Mouse (Mus musculus) kidney, postnatal 0 days (tissue): ENCODE data around the gene Tmem89. TPM values are rescaled to one million over a fixed set of nuclear protein-coding genes. Genes with fewer than 3 reads are reported as not detected.

ENCODE experiments used
- ATAC-seq: fragments of 200-750 bp; cut with Nextera tagmentation; replicated peaks from 2 replicates; pipeline ENCODE4 v1.8.0; 2017; ENCODE audit warnings: low read depth, moderate number of reproducible peaks, moderate TSS enrichment, moderate library complexity; ENCODE audit not compliant: low FRiP score
- DNase-seq: peaks from one replicate; pipeline ENCODE4 v3.0.0-alpha.2; 2016; ENCODE audit warnings: low spot score
- H3K27ac ChIP-seq: fragments of 300-500 bp; sonication (generic); 2 replicates; pipeline ENCODE4 v1.5.1; 2014; ENCODE audit warnings: mild to moderate bottlenecking
- H3K27me3 ChIP-seq: fragments of 300-500 bp; sonication (generic); 2 replicates; pipeline ENCODE4 v1.6.1; 2014; ENCODE audit warnings: low read length, mixed read lengths; ENCODE audit not compliant: insufficient read depth
- H3K36me3 ChIP-seq: fragments of 300-500 bp; sonication (generic); 2 replicates; pipeline ENCODE4 v1.6.1; 2014; ENCODE audit warnings: low read length, mixed read lengths; ENCODE audit not compliant: insufficient read depth
- H3K4me1 ChIP-seq: fragments of 300-500 bp; sonication (generic); replicated peaks from 2 replicates; pipeline ENCODE4 v1.6.1; 2014; ENCODE audit warnings: antibody characterized with exemption, low read length, mixed read lengths; ENCODE audit not compliant: insufficient read depth
- H3K4me2 ChIP-seq: fragments of 300-500 bp; sonication (generic); 2 replicates; pipeline ENCODE4 v1.6.1; 2014; ENCODE audit warnings: mild to moderate bottlenecking, low read length, moderate library complexity, mixed read lengths
- H3K4me3 ChIP-seq: fragments of 300-500 bp; sonication (generic); replicated peaks from 2 replicates; pipeline ENCODE4 v1.5.1; 2014; ENCODE audit warnings: low read depth, low read length
- H3K9ac ChIP-seq: fragments of 300-500 bp; sonication (generic); 2 replicates; pipeline ENCODE4 v1.6.1; 2014; ENCODE audit warnings: low read depth, low read length
- H3K9me3 ChIP-seq: fragments of 300-500 bp; sonication (generic); replicated peaks from 2 replicates; pipeline ENCODE4 v1.6.1; 2016; ENCODE audit warnings: low read length, inconsistent platforms, mixed read lengths
- CTCF ChIP-seq: IDR thresholded peaks from 2 replicates; pipeline ENCODE4 v1.5.1; 2016; ENCODE audit warnings: antibody characterized with exemption, low read depth, mild to moderate bottlenecking, moderate library complexity
- WGBS: fragments of 180-500 bp; shearing (Covaris S2); extraction: QIAGEN DNeasy Blood & Tissue Kit; methylation state at CpG from one replicate; pipeline ENCODE4 v1.1.7; 2014; 5-methylcytosine and 5-hydroxymethylcytosine counted together
- polyA plus RNA-seq: library from polyadenylated mRNA; unstranded; fragments of >200 nt; fragmentation: Nextera tagmentation; extraction: Ambion mirVana; gene quantifications from 2 replicates; pipeline ENCODE4 v1.2.1, GENCODE M21; 2015

The Tmem89 gene
- polyA plus RNA-seq, 1 experiment from 2014 or later = not detected

DNA sequence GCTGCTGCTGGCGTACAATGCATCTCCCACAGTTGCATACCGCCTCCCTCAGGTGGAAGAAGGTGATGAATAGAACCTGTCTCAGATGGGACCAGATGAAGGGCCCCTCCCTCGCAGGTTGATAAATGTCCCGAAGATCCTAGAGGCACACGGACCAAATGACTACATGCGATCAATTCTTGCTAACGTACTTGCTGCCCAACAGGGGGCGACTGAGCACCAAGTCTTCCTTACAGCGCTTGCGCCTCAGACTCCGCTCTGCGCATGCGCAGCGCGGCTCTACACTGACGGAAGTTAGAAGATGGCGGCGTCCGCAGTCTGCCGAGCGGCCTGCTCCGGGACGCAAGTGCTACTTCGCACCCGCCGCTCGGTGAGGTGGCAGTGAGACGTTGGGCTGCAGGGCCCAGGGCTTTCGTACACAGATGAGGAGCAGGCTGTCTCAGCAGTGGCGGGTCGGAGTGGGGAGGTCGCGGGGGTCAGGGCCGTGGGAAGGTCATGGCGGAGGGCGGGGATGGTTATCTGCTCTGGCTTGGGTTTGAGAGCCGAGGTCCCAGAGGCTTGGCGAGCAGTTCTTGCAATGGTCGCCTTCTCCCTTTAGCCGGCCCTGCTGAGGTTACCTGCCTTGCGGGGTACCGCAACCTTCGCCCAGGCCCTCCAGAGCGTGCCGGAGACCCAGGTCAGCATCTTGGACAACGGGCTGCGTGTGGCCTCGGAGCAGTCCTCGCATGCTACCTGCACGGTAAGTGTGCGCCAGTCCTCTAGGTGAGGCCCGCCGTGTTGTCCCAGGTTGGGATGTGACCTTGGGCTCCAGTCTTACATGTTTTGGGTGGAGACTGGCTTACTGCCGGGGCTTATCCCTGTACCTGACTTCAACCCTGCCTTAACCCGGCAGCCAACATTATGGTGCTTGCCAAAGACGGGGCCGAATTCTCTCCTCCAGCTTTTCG lies 22.3 kb downstream of the Tmem89 start, which contains the start of gene Uqcrc1:
Uqcrc1 (plus strand) TSS at position 216 of the 947 bp plus-strand sequence.
- Histone ChIP-seq H3K9me3 (no peaks in the 10 kb centered on the region), H3K27ac (peak within 1 kb of the TSS; percentile 79), H3K4me1 (no peaks in the 10 kb centered on the region), H3K27me3 (no peaks in the 10 kb centered on the region), H3K36me3 (peaks cover 25% of the 10 kb centered on the region), H3K9ac (peak within 1 kb of the TSS; percentile 85), H3K4me2 (peak within 1 kb of the TSS; percentile 70), H3K4me3 (peak within 1 kb of the TSS; percentile 88)
- DNase-seq = peak; percentile 98
- ATAC-seq = peak; percentile 95
- peak; percentile 93 for TF ChIP-seq CTCF
- under 1% methylated on average over 52 of the region's 58 CpGs for WGBS

DNA sequence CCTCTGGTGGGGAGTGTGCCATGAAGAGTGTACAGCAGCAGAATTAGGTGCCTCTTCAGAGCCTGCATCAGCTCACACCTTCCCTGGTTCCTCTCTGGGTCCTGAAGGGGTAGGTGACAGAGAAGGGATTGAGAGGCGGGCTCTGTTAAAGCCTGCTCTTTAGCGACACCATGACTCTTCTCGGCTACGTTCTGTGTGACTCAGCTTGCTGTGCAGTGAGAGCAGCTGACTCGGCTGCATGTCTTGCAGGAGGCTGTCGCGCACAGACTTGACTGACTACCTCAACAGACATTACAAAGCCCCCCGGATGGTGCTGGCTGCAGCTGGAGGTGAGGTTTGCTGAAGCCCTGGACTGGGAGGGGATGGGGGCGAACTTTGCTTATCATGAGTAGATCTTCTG lies 30.7 kb downstream of the Tmem89 start:
- TF ChIP-seq CTCF = no peak
- Histone ChIP-seq H3K36me3 (peaks cover 65% of the 10 kb centered on the region), H3K9me3 (no peaks in the 10 kb centered on the region), H3K27me3 (no peaks in the 10 kb centered on the region), H3K4me1 (peaks cover 7% of the 10 kb centered on the region), H3K4me2 (no peak overlapping the region), H3K27ac (no peak overlapping the region), H3K9ac (no peak overlapping the region), H3K4me3 (no peak overlapping the region)
- DNase-seq (no peak), ATAC-seq (no peak)
- WGBS = 81% methylated on average over 9 of the region's 9 CpGs

DNA sequence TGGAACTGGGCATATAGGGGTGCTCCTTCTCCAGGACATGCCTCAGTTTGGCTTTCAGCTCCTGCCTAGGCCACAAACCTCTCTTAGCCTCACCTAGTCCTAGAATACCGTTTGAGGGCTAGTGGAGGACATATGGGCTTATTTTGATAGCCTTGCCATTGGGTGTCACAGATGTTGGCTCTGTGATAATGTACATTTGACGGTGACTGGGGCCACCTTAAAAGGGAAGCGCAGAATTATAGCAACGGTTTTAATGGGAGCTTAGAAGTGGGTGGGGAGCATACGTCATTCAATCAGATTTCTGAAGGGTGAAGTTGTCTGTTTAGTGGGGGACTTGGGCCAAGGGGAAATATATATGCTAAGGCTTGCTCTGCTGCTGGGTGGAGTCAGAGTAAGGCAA lies 31.2 kb downstream of the Tmem89 start:
- H3K4me3 ChIP-seq = no peak overlapping the region
- H3K4me1 ChIP-seq = peaks cover 7% of the 10 kb centered on the region
- H3K4me2 ChIP-seq = no peak overlapping the region
- no peak overlapping the region for H3K27ac ChIP-seq
- H3K9ac ChIP-seq = no peak overlapping the region
- ATAC-seq = no peak
- no peak for DNase-seq
- no peak for TF ChIP-seq CTCF
- no peaks in the 10 kb centered on the region for H3K9me3 ChIP-seq
- 80% methylated on average over 5 of the region's 5 CpGs for WGBS
- no peaks in the 10 kb centered on the region for H3K27me3 ChIP-seq
- peaks cover 65% of the 10 kb centered on the region for H3K36me3 ChIP-seq

DNA sequence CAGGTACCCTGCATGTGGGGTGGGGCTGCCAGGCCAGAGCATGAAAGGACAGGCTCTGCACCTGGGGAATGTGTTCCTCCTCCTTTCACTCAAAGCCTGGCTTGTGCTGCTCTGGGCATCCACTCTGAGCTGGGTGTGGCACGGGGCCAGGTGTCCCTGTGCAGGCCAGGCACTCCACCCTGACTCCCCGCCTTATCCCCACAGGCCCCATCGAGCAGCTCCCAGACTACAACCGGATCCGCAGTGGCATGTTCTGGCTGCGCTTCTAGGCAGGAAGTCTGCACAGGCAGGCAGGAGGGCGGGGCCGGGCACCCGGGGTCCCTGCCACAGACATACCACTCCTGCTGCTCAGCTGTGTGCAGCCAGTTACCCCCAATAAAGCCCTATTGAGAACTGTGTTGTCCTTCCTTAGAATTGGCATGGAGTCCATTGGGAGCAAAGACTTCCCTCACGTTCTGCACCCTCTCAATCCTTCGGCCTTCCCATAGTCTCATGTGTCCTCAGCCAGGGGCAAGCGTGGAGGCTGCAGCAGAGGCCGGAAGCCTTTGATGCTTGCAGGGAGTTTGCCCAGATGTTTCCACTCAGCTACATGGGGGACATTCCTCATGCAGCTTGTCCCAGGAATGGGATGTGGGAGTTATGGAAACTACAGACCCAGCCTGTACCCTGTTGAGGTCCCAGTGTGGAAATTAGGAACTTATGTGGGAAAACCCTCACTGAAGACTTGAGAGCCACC lies 35.0 kb downstream of the Tmem89 start:
- Histone ChIP-seq H3K9me3 (no peaks in the 10 kb centered on the region), H3K4me3 (no peak overlapping the region), H3K4me2 (no peak overlapping the region), H3K27me3 (no peaks in the 10 kb centered on the region), H3K4me1 (peaks cover 14% of the 10 kb centered on the region), H3K36me3 (peaks cover 42% of the 10 kb centered on the region), H3K9ac (no peak overlapping the region), H3K27ac (peak overlapping the region; percentile 75)
- TF ChIP-seq CTCF = no peak
- WGBS = 51% methylated on average over 13 of the region's 13 CpGs
- ATAC-seq = peak; percentile 55
- peak; percentile 87 for DNase-seq

GRCm38 (mm10) chr9:108949967-108950728 lies 35.7 kb downstream of the Tmem89 start:
- Histone ChIP-seq H3K27ac (peak overlapping the region; percentile 75), H3K9me3 (no peaks in the 10 kb centered on the region), H3K4me3 (no peak overlapping the region), H3K27me3 (no peaks in the 10 kb centered on the region), H3K4me1 (peaks cover 14% of the 10 kb centered on the region), H3K4me2 (no peak overlapping the region), H3K36me3 (peaks cover 38% of the 10 kb centered on the region), H3K9ac (no peak overlapping the region)
- 82% methylated on average over 9 of the region's 9 CpGs for WGBS
- no peak for DNase-seq
- no peak for TF ChIP-seq CTCF
- ATAC-seq = peak; percentile 9; the same call in 1 of the 2 replicates
